Mouse (Mus musculus) lung, postnatal 0 days (tissue): Measurements from ENCODE around the gene Gm44973. TPM values are rescaled to one million over a fixed set of nuclear protein-coding genes. Genes with fewer than 3 reads are reported as not detected.
"Not testable (repeated sequence)": the region's sequence is repeated elsewhere in the genome, so short reads cannot be mapped to it uniquely, and the experiment has no call there.

Experiments
- ATAC-seq: fragments of 200-750 bp; cut with Nextera tagmentation; 2 replicates; pipeline ENCODE4 v1.8.0; 2017; ENCODE audit warnings: moderate library complexity
- DNase-seq: peaks from one replicate; pipeline ENCODE4 v3.0.0-alpha.2; 2016; ENCODE audit warnings: low spot score
- H3K27ac ChIP-seq: fragments of 300-500 bp; sonication (generic); 2 replicates; pipeline ENCODE4 v1.5.1; 2014; ENCODE audit warnings: antibody characterized with exemption, mild to moderate bottlenecking, low read length, mixed read lengths
- H3K27me3 ChIP-seq: fragments of 300-500 bp; sonication (generic); replicated peaks from 2 replicates; pipeline ENCODE4 v1.6.1; 2014; ENCODE audit warnings: low read length, mixed read lengths; ENCODE audit not compliant: insufficient read depth
- H3K36me3 ChIP-seq: fragments of 300-500 bp; sonication (generic); 2 replicates; pipeline ENCODE4 v1.6.1; 2014; ENCODE audit warnings: low read length, mixed read lengths; ENCODE audit not compliant: insufficient read depth
- H3K4me1 ChIP-seq: fragments of 300-500 bp; sonication (generic); 2 replicates; pipeline ENCODE4 v1.6.1; 2014; ENCODE audit warnings: antibody characterized with exemption, low read depth, low read length, mixed read lengths; ENCODE audit not compliant: insufficient read depth
- H3K4me2 ChIP-seq: fragments of 300-500 bp; sonication (generic); replicated peaks from 2 replicates; pipeline ENCODE4 v1.6.1; 2014; ENCODE audit warnings: low read depth, mild to moderate bottlenecking, low read length, moderate library complexity, mixed read lengths
- H3K4me3 ChIP-seq: fragments of 300-500 bp; sonication (generic); 2 replicates; pipeline ENCODE4 v1.5.1; 2014; ENCODE audit warnings: low read depth, low read length
- H3K9ac ChIP-seq: fragments of 300-500 bp; sonication (generic); replicated peaks from 2 replicates; pipeline ENCODE4 v1.6.1; 2014; ENCODE audit warnings: low read depth, mild to moderate bottlenecking
- H3K9me3 ChIP-seq: fragments of 300-500 bp; sonication (generic); 2 replicates; pipeline ENCODE4 v1.6.1; 2016; ENCODE audit warnings: low read length, mixed read lengths
- CTCF ChIP-seq: IDR thresholded peaks from 2 replicates; pipeline ENCODE4 v1.5.1; 2016; ENCODE audit warnings: antibody characterized with exemption, mild to moderate bottlenecking
- EP300 ChIP-seq: IDR thresholded peaks from 2 replicates; pipeline ENCODE4 v1.6.1; 2016; ENCODE audit warnings: antibody characterized with exemption, mild to moderate bottlenecking, control low read depth
- WGBS: fragments of 180-500 bp; shearing (Covaris S2); extraction: QIAGEN DNeasy Blood & Tissue Kit; methylation state at CpG from one replicate; pipeline ENCODE4 v1.1.7; 2014; 5-methylcytosine and 5-hydroxymethylcytosine counted together
- polyA plus RNA-seq: library from polyadenylated mRNA; unstranded; fragments of >200 nt; fragmentation: Nextera tagmentation; extraction: Ambion mirVana; gene quantifications from 2 replicates; pipeline ENCODE4 v1.2.1, GENCODE M21; 2015

Gene Gm44973
- polyA plus RNA-seq, 1 experiment from 2014 or later, result 4.4 TPM

- no peak overlapping the region for H3K4me2 ChIP-seq
- no peaks in the 10 kb centered on the region for H3K9me3 ChIP-seq
- H3K36me3 ChIP-seq, result peaks cover 5% of the 10 kb centered on the region; the same call in 1 of the 2 replicates
- DNase-seq, result no peak
- no peak overlapping the region for H3K9ac ChIP-seq
- peaks cover 11% of the 10 kb centered on the region; the same call in 1 of the 2 replicates for H3K4me1 ChIP-seq
- WGBS, result 93% methylated on average over 6 of the region's 6 CpGs
- no peak for ATAC-seq
- no peak overlapping the region for H3K27ac ChIP-seq
- TF ChIP-seq EP300, result no peak
- TF ChIP-seq CTCF, result no peak
- no peaks in the 10 kb centered on the region for H3K27me3 ChIP-seq
- H3K4me3 ChIP-seq, result no peak overlapping the region
These were observed 49.6 kb downstream of the Gm44973 start for GRCm38 (mm10) chr7:5064886-5065285.

- Histone ChIP-seq H3K36me3 (peaks cover 45% of the 10 kb centered on the region), H3K9ac (no peak overlapping the region), H3K27ac (no peak overlapping the region), H3K4me2 (no peak overlapping the region), H3K4me1 (no peaks in the 10 kb centered on the region), H3K27me3 (no peaks in the 10 kb centered on the region), H3K4me3 (no peak overlapping the region), H3K9me3 (no peaks in the 10 kb centered on the region)
- DNase-seq (no peak), ATAC-seq (no peak)
- 69% methylated on average over 1 of the region's 1 CpGs for WGBS
- TF ChIP-seq CTCF (no peak), EP300 (no peak)
These were observed 58.3 kb downstream of the Gm44973 start for GRCm38 (mm10) chr7:5073586-5073985.

- peaks cover 45% of the 10 kb centered on the region for H3K36me3 ChIP-seq
- 91% methylated on average over 5 of the region's 5 CpGs for WGBS
- no peak overlapping the region for H3K27ac ChIP-seq
- ATAC-seq (no peak), DNase-seq (no peak)
- H3K4me2 ChIP-seq, result no peak overlapping the region
- TF ChIP-seq CTCF (no peak), EP300 (no peak)
- H3K9ac ChIP-seq, result no peak overlapping the region
- no peaks in the 10 kb centered on the region for H3K9me3 ChIP-seq
- H3K27me3 ChIP-seq, result no peaks in the 10 kb centered on the region
- no peaks in the 10 kb centered on the region for H3K4me1 ChIP-seq
- no peak overlapping the region for H3K4me3 ChIP-seq
These were observed 59.7 kb downstream of the Gm44973 start for GRCm38 (mm10) chr7:5074984-5075383.

GRCm38 (mm10) chr7:5076931-5077330, 61.6 kb downstream of the Gm44973 start:
- peaks cover 34% of the 10 kb centered on the region; the same call in 1 of the 2 replicates for H3K36me3 ChIP-seq
- H3K27ac ChIP-seq, result no peak overlapping the region
- 82% methylated on average over 2 of the region's 2 CpGs for WGBS
- ATAC-seq, result no peak
- no peaks in the 10 kb centered on the region for H3K9me3 ChIP-seq
- H3K4me3 ChIP-seq, result no peak overlapping the region
- DNase-seq, result no peak
- no peak overlapping the region for H3K4me2 ChIP-seq
- no peak for TF ChIP-seq CTCF
- no peak for TF ChIP-seq EP300
- H3K4me1 ChIP-seq, result peaks cover 7% of the 10 kb centered on the region
- H3K27me3 ChIP-seq, result no peaks in the 10 kb centered on the region
- no peak overlapping the region for H3K9ac ChIP-seq

- peak overlapping the region; percentile 70 for H3K4me2 ChIP-seq
- ATAC-seq, H3K9me3 ChIP-seq, H3K27me3 ChIP-seq, H3K4me1 ChIP-seq, DNase-seq: not testable (repeated sequence)
- peak overlapping the region; percentile 69 for H3K4me3 ChIP-seq
- 22% methylated on average over 7 of the region's 13 CpGs for WGBS
- H3K9ac ChIP-seq, result 0 out of 2 replicates have a peak overlapping the region, but pooled peaks have one; percentile 34
- H3K27ac ChIP-seq, result peak overlapping the region; percentile 90
- peaks cover 16% of the 10 kb centered on the region; the same call in 1 of the 2 replicates for H3K36me3 ChIP-seq
These were observed 64.2 kb downstream of the Gm44973 start for GRCm38 (mm10) chr7:5079365-5080009.

GRCm38 (mm10) chr7:5080010-5080751, 64.9 kb downstream of the Gm44973 start, which contains the start of gene Epn1:
TSS of gene Epn1 (plus strand) at chr7:5080235.
- Histone ChIP-seq H3K9ac (peak within 1 kb of the TSS; percentile 79), H3K4me3 (peak within 1 kb of the TSS; percentile 69), H3K4me2 (peak within 1 kb of the TSS; percentile 70), H3K4me1 (peaks cover 7% of the 10 kb centered on the region), H3K27ac (peak within 1 kb of the TSS; percentile 90), H3K27me3 (no peaks in the 10 kb centered on the region), H3K9me3 (no peaks in the 10 kb centered on the region), H3K36me3 (peaks cover 21% of the 10 kb centered on the region; the same call in 1 of the 2 replicates)
- DNase-seq (peak; percentile 99), ATAC-seq (peak; percentile 99)
- under 1% methylated on average over 43 of the region's 81 CpGs for WGBS
- TF ChIP-seq EP300 (peak; percentile 22; the same call in 1 of the 2 replicates), CTCF (no peak)
